Mouse (Mus musculus) heart, embryonic 15.5 days (tissue): ENCODE results near the gene Defb21. TPM values are rescaled to one million over a fixed set of nuclear protein-coding genes. Genes with fewer than 3 reads are reported as not detected.
A peak's percentile ranks its signal among the peaks of the same experiment; 100 is the strongest.

Source experiments
- ATAC-seq: fragments of 200-750 bp; cut with Nextera tagmentation; replicated peaks from 2 replicates; pipeline ENCODE4 v1.8.0; 2017; ENCODE audit warnings: low read depth, moderate TSS enrichment; ENCODE audit not compliant: insufficient number of reproducible peaks, insufficient read depth, low FRiP score
- H3K27ac ChIP-seq: fragments of 300-500 bp; sonication (generic); 2 replicates; pipeline ENCODE4 v1.5.1; 2015; ENCODE audit warnings: mild to moderate bottlenecking, inconsistent platforms
- H3K27me3 ChIP-seq: fragments of 300-500 bp; sonication (generic); 2 replicates; pipeline ENCODE4 v1.6.1; 2015; ENCODE audit warnings: inconsistent platforms
- H3K36me3 ChIP-seq: fragments of 300-500 bp; sonication (generic); 2 replicates; pipeline ENCODE4 v1.6.1; 2015; ENCODE audit warnings: mild to moderate bottlenecking, inconsistent platforms
- H3K4me1 ChIP-seq: fragments of 300-500 bp; sonication (generic); replicated peaks from 2 replicates; pipeline ENCODE4 v1.6.1; 2015; ENCODE audit warnings: inconsistent platforms
- H3K4me2 ChIP-seq: fragments of 300-500 bp; sonication (generic); 2 replicates; pipeline ENCODE4 v1.6.1; 2015; ENCODE audit warnings: inconsistent platforms, mild to moderate bottlenecking, moderate library complexity
- H3K4me3 ChIP-seq: fragments of 300-500 bp; sonication (generic); 2 replicates; pipeline ENCODE4 v1.5.1; 2015; ENCODE audit warnings: mild to moderate bottlenecking, inconsistent platforms
- H3K9ac ChIP-seq: fragments of 300-500 bp; sonication (generic); 2 replicates; pipeline ENCODE4 v1.6.1; 2015; ENCODE audit warnings: mild to moderate bottlenecking, inconsistent platforms
- H3K9me3 ChIP-seq: fragments of 300-500 bp; sonication (generic); replicated peaks from 2 replicates; pipeline ENCODE4 v1.6.1; 2016; ENCODE audit warnings: inconsistent platforms
- WGBS: fragments of 180-500 bp; shearing (Covaris S2); methylation state at CpG from one replicate; pipeline ENCODE4 v1.1.7; 2015; ENCODE audit warnings: mixed read lengths; 5-methylcytosine and 5-hydroxymethylcytosine counted together
- polyA plus RNA-seq: library from polyadenylated mRNA; unstranded; fragments of >200 nt; fragmentation: Nextera tagmentation; extraction: Ambion mirVana; gene quantifications from 2 replicates; pipeline ENCODE4 v1.2.1, GENCODE M21; 2015

Gene Defb21
- polyA plus RNA-seq, 1 experiment from 2014 or later, result not detected

DNA sequence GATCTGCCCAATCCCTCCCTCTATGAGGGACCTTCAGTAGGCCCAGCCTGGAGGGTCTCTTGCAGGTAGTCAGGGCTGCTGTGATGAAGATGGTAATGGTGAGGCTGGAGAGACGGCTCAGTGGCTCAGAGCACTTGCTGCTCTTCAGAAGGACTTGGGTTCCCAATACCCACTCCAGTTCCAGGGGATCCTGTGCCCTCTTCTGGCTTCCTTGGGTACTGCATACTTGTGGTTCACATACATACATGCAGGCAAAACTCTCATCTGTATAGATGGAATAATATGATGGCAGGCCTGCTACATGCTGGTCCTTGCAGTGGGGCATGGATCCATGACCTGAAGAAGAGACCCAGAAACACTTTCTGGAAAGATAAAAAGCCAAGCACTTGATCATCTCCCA, 36.2 kb downstream of the Defb21 start:
- no peaks in the 10 kb centered on the region for H3K27me3 ChIP-seq
- H3K36me3 ChIP-seq, result no peaks in the 10 kb centered on the region
- no peak overlapping the region for H3K9ac ChIP-seq
- H3K27ac ChIP-seq, result no peak overlapping the region
- ATAC-seq, result no peak
- no peak overlapping the region for H3K4me3 ChIP-seq
- H3K9me3 ChIP-seq, result no peaks in the 10 kb centered on the region
- no peak overlapping the region for H3K4me2 ChIP-seq
- no peaks in the 10 kb centered on the region for H3K4me1 ChIP-seq
- 86% methylated on average over 1 of the region's 1 CpGs for WGBS

GRCm38 (mm10) chr2:152612193-152612592, 39.6 kb downstream of the Defb21 start:
- no peak overlapping the region for H3K4me2 ChIP-seq
- H3K9ac ChIP-seq, result no peak overlapping the region
- H3K27me3 ChIP-seq, result no peaks in the 10 kb centered on the region
- ATAC-seq, result no peak
- H3K4me3 ChIP-seq, result no peak overlapping the region
- WGBS, result 32% methylated on average over 8 of the region's 8 CpGs
- no peaks in the 10 kb centered on the region for H3K4me1 ChIP-seq
- H3K9me3 ChIP-seq, result no peaks in the 10 kb centered on the region
- H3K27ac ChIP-seq, result no peak overlapping the region
- no peaks in the 10 kb centered on the region for H3K36me3 ChIP-seq

GRCm38 (mm10) chr2:152615563-152615962, 43.0 kb downstream of the Defb21 start:
- Histone ChIP-seq H3K36me3 (no peaks in the 10 kb centered on the region), H3K9ac (no peak overlapping the region), H3K4me2 (no peak overlapping the region), H3K27ac (no peak overlapping the region), H3K27me3 (no peaks in the 10 kb centered on the region), H3K4me3 (no peak overlapping the region), H3K9me3 (no peaks in the 10 kb centered on the region), H3K4me1 (no peaks in the 10 kb centered on the region)
- ATAC-seq, result peak; percentile 66; the same call in 1 of the 2 replicates
- 7% methylated on average over 7 of the region's 7 CpGs for WGBS

GRCm38 (mm10) chr2:152616470-152616869, 43.9 kb downstream of the Defb21 start:
- no peak for ATAC-seq
- no peaks in the 10 kb centered on the region for H3K27me3 ChIP-seq
- H3K9ac ChIP-seq, result no peak overlapping the region
- no peak overlapping the region for H3K4me2 ChIP-seq
- H3K9me3 ChIP-seq, result no peaks in the 10 kb centered on the region
- no peaks in the 10 kb centered on the region for H3K4me1 ChIP-seq
- H3K27ac ChIP-seq, result no peak overlapping the region
- 39% methylated on average over 6 of the region's 6 CpGs for WGBS
- no peak overlapping the region for H3K4me3 ChIP-seq
- H3K36me3 ChIP-seq, result no peaks in the 10 kb centered on the region

DNA sequence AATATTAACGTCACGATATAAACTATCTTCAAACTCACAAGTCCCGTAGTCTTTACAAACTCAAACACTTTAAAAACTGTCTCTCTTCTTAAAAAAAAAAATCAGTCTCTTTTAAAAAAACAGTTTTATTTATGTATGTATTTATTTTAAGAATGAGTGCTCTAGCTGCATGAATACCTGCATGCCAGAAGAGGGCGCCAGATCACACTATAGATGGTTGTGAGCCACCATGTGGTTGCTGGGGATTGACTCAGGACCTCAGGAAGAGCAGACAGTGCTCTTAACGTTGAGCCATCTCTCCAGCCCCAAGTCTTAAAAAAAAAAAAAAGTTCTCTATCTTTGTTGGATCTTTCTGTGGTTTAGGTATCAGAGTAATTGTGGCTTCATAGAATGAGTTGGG, 44.8 kb downstream of the Defb21 start:
- no peak overlapping the region for H3K9ac ChIP-seq
- 64% methylated on average over 5 of the region's 5 CpGs for WGBS
- H3K27me3 ChIP-seq, result no peaks in the 10 kb centered on the region
- no peak overlapping the region for H3K27ac ChIP-seq
- H3K4me1 ChIP-seq, result no peaks in the 10 kb centered on the region
- H3K4me3 ChIP-seq, result no peak overlapping the region
- H3K9me3 ChIP-seq, result no peaks in the 10 kb centered on the region
- no peaks in the 10 kb centered on the region for H3K36me3 ChIP-seq
- no peak overlapping the region for H3K4me2 ChIP-seq
- no peak for ATAC-seq

DNA sequence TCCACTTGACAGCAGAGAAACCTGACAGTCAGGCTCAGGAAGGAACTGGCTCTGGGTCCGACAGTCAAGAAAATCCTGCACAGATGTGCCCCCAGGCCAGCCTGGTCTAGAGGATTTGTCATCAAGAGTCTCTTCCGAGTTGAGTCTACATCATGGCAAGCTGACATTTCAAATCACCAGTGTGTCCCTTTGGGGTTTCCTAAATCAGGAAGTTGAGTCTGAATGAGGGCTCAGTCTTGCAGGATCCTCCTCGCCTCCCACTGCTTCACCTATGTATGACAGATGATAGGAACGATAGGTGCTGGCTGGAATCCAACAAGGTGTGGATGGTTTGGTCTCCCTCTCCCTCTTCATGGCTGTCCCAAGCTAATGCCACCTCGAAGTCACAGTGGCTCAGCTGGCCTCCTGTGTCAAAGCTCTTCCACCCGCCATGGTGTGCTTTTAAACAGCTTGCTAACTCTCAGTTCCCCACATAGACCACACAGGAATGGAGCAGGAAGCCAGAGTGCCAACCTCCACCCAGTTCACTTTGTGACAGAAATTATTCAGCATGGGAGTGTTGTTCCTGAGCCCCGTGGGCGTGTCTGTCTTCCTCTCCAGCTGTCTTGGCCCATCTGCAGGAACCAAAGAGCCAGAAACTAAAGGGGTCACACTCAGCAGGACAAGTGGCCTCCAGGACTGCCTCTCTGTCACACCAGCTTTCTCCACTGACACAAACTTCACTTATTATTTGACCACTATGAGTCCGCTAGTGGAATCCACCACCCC, 48.0 kb downstream of the Defb21 start:
- Histone ChIP-seq H3K9me3 (no peaks in the 10 kb centered on the region), H3K4me3 (no peak overlapping the region), H3K4me1 (no peaks in the 10 kb centered on the region), H3K27ac (no peak overlapping the region), H3K27me3 (peaks cover 10% of the 10 kb centered on the region), H3K36me3 (no peaks in the 10 kb centered on the region), H3K9ac (no peak overlapping the region), H3K4me2 (no peak overlapping the region)
- ATAC-seq, result no peak
- 64% methylated on average over 9 of the region's 9 CpGs for WGBS

DNA sequence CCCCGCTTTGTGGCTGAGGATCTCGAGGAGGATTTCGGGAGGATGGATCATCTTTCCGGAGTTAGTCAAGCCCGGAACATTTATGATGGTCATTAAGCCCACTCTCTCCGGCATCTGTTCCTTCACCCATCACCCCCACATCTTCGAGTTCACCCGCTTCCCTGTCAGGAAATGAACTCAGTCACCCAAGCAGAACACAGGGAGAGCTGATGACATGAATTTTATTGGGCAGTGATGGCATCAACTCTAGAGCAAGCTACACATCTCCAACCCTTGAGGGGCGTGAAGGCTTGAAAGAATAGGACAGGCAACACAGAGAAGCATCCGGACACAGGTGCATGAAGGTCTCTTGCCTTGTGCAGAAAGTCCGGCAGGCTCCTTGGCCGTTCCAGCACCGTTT, 49.6 kb downstream of the Defb21 start:
- WGBS, result 77% methylated on average over 13 of the region's 13 CpGs
- no peaks in the 10 kb centered on the region for H3K36me3 ChIP-seq
- peaks cover 9% of the 10 kb centered on the region for H3K4me1 ChIP-seq
- no peak overlapping the region for H3K27ac ChIP-seq
- no peak for ATAC-seq
- no peaks in the 10 kb centered on the region for H3K9me3 ChIP-seq
- peaks cover 25% of the 10 kb centered on the region for H3K27me3 ChIP-seq
- H3K4me3 ChIP-seq, result no peak overlapping the region
- no peak overlapping the region for H3K9ac ChIP-seq
- H3K4me2 ChIP-seq, result no peak overlapping the region

GRCm38 (mm10) chr2:152622953-152623352, 50.4 kb downstream of the Defb21 start, which contains the start of gene Defb25:
TSS of gene Defb25 (minus strand) at chr2:152623053.
- H3K36me3 ChIP-seq, result no peaks in the 10 kb centered on the region
- no peak within 1 kb of the TSS for H3K4me2 ChIP-seq
- WGBS, result 74% methylated on average over 7 of the region's 7 CpGs
- H3K27me3 ChIP-seq, result peaks cover 27% of the 10 kb centered on the region
- no peak within 1 kb of the TSS for H3K27ac ChIP-seq
- ATAC-seq, result no peak
- peaks cover 11% of the 10 kb centered on the region for H3K4me1 ChIP-seq
- H3K9ac ChIP-seq, result no peak within 1 kb of the TSS
- H3K9me3 ChIP-seq, result no peaks in the 10 kb centered on the region
- no peak within 1 kb of the TSS for H3K4me3 ChIP-seq

Other genes with a start within 250 kb of the Defb21 start
- 54.3 and 79.1 TPM in 2 replicates for gene Rbck1, start 240.1 kb upstream of the Defb21 start, polyA plus RNA-seq
- gene Trib3, start 228.7 kb upstream of the Defb21 start, polyA plus RNA-seq, result 2.9 and 3.1 TPM in 2 replicates
- 1.6 and 2.1 TPM in 2 replicates for gene Nrsn2, start 196.1 kb upstream of the Defb21 start, polyA plus RNA-seq
- 6.5 and 7.0 TPM in 2 replicates for gene Sox12, start 174.7 kb upstream of the Defb21 start, polyA plus RNA-seq
- 30.8 and 31.7 TPM in 2 replicates for gene Zcchc3, start 157.7 kb upstream of the Defb21 start, polyA plus RNA-seq
- gene 6820408C15Rik, start 157.2 kb upstream of the Defb21 start, polyA plus RNA-seq, result 2.0 and 2.4 TPM in 2 replicates
- gene Defb23, start 108.1 kb upstream of the Defb21 start, polyA plus RNA-seq, result not detected in 2 replicates
- not detected in 2 replicates for gene Defb20, start 95.7 kb upstream of the Defb21 start, polyA plus RNA-seq
- gene Defb22, start 82.6 kb upstream of the Defb21 start, polyA plus RNA-seq, result not detected in 2 replicates
- not detected in 2 replicates for gene Defb26, start 61.1 kb upstream of the Defb21 start, polyA plus RNA-seq
- not detected in 2 replicates for gene Defb28, start 54.5 kb upstream of the Defb21 start, polyA plus RNA-seq
- gene Defb29, start 32.6 kb upstream of the Defb21 start, polyA plus RNA-seq, result not detected in 2 replicates
- not detected in 2 replicates for gene Gm17416, start 3.4 kb upstream of the Defb21 start, polyA plus RNA-seq
- 0.57 and 0.88 TPM in 2 replicates for gene Defb19, start 7.6 kb downstream of the Defb21 start, polyA plus RNA-seq
- gene Defb45, start 26.7 kb downstream of the Defb21 start, polyA plus RNA-seq, result not detected in 2 replicates
- gene Defb36, start 31.6 kb downstream of the Defb21 start, polyA plus RNA-seq, result not detected in 2 replicates
- 0.77 and 0.86 TPM in 2 replicates for gene Defb25, start 50.3 kb downstream of the Defb21 start, polyA plus RNA-seq
- 12.1 and 12.7 TPM in 2 replicates for gene Rem1, start 54.2 kb downstream of the Defb21 start, polyA plus RNA-seq
- 70.6 and 86.1 TPM in 2 replicates for gene H13, start 96.7 kb downstream of the Defb21 start, polyA plus RNA-seq
- 18.9 and 20.3 TPM in 2 replicates for gene Mcts2, start 114.3 kb downstream of the Defb21 start, polyA plus RNA-seq
- gene Id1, start 163.5 kb downstream of the Defb21 start, polyA plus RNA-seq, result 61.9 and 63.1 TPM in 2 replicates
- 20.8 and 24.2 TPM in 2 replicates for gene Cox4i2, start 181.4 kb downstream of the Defb21 start, polyA plus RNA-seq